Mouse (Mus musculus) cerebellum, adult 8-10 months (tissue): ENCODE data around the gene Kcnma1.

Experiments used
- DNase-seq: peaks from one replicate; pipeline ENCODE4 v3.0.0; 2022

Gene Kcnma1

DNA sequence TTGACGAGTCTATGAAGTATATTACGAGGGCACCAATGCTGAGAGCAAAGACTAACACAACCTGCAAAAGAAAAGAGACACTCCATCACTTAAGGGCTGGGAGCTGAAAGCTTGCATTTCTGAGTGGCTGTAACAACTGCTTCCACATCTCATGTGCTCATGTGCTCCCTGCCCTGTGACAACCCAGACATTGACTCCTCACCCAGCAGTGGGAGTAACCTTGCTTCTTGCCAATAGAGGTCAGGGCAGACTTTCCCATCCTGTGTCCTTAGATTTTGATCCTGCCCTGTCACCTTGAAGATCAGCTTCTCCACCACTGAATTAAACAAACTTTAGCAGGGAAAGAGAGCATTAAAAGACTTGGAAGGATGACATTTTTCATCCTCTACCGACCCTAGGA lies 364.2 kb downstream of the Kcnma1 start:
- no peak for DNase-seq

- DNase-seq, result no peak
Observed at GRCm38 (mm10) chr14:23645361-23646063, 368.8 kb downstream of the Kcnma1 start.

DNA sequence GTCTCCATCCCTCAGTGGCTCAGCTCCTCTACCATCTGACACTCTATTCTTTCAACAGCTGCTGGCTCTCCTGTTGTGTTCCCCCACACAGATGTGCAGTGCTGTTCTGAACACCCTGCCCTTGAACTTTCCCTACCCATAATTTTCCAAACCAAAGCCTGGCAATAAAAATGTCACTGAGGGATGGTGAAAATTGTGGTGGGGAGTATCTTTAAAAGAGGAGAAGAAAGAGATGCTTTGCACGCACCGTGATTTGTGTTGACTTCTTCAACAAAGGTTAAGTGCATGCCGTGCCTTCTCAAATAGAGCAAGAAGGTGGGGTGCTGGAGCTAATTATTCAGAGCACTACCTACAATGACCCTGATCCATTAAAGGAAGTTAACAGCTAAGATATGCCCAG lies 371.1 kb downstream of the Kcnma1 start:
- no peak for DNase-seq

DNA sequence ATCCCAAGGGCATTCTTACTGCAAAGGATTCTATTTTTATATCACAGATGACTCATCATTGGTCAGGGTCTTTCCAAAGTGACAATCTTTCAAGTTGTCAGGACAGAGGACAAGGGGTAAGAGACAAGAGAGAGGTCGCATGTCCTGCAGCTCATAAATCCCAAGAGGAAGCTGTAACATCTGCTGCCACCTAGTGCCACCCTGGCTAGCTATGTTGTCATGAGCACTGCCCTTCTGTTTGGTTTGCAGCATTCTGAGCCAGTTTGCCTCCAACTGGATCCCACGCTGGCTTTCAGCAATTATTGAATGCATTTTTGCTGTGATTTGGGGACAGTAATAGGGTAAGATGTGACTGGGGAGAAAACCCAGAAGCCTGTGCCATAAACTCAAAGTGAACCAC lies 373.6 kb downstream of the Kcnma1 start:
- no peak for DNase-seq

DNA sequence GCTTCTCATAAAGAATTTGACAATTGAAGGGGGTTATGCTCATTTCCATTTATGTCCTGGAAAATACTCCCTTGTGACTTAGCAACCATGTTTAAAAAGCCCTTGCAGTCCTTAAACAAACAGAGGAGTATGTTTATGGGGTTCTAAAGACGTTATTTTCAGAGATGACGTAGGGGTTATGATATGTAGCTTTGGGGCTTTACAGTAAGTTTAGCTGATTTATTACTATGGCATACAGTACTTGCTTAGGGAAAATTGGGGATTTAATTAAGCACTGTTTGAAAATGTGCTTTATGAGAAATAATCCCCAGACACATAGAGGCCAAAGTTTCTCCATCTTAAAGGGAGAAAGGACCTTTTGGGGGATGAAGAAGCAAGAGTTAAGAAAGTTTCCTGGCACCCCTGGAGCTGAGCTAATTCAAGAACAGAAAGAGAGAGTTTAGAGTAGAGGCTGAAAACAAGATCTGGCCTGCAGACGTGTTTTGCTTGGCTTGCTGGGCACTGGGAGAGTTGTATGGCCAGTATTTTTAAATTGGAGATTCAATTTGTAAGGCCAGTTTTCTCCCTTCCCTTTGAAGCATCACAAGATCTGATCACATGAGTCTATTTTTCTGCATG lies 376.1 kb downstream of the Kcnma1 start:
- DNase-seq, result no peak

DNA sequence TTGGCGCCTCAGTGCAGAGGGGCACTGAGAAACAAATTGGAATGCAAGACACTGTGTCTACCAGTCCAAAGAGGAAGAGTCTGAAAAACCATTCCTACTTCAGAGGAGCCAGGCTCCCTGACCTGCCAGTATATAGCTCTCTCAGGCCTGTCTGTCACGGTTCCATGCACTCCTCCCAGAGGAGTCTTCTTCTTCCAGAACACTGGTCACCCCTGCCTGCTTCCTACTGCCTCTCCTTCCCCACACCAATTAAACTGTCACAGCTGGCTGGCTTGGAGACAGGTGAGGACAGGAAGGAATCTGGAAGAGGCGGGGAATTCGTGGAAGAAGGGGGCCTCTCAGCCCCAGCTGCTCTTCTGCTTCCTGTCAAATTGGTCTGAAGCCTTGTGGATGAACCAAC lies 378.4 kb downstream of the Kcnma1 start:
- no peak for DNase-seq

- DNase-seq, result no peak
Observed at GRCm38 (mm10) chr14:23633011-23633595, 381.2 kb downstream of the Kcnma1 start.

DNA sequence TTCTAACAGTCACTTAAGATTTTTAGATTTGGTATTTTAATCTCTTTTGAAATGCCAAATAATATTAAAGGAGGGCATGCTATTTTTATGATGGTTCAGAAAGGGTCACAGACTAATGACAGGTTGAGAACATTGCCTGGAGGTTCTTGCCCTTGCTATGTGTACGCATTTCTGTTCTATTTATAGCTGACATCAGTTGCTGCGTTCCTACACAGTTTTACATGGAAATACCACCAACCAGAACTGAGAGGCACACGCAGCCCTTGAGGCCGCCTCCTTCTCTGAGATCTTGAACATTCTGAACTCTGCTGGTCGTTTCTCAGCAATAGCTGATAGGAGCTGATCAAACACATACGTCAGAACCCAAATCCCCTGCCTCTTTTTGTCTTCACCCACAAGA lies 387.4 kb downstream of the Kcnma1 start:
- no peak for DNase-seq

DNA sequence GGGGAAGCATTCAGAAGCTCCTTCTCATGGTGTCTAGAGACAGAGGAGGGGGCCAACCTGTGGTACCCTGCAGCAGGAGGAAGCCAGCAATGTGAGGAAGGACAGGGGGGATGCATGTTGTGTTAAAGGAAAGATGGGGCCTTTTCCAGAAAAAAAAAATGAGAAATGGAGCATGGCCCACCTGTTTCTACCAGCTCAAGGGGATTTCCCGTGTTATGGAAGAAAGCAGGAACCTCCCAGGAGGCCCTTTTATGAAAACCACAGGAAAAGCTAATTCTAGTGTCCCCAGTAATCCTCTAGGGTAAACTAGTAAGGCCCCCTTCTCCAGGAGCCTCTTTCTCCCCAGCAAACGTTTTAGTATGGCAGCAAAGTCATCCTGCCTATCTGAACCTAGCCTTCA lies 388.2 kb downstream of the Kcnma1 start:
- DNase-seq, result no peak

- DNase-seq, result no peak
Observed at GRCm38 (mm10) chr14:23625436-23625835, 388.9 kb downstream of the Kcnma1 start.

- DNase-seq, result no peak
Observed at GRCm38 (mm10) chr14:23624455-23624854, 389.8 kb downstream of the Kcnma1 start.

DNA sequence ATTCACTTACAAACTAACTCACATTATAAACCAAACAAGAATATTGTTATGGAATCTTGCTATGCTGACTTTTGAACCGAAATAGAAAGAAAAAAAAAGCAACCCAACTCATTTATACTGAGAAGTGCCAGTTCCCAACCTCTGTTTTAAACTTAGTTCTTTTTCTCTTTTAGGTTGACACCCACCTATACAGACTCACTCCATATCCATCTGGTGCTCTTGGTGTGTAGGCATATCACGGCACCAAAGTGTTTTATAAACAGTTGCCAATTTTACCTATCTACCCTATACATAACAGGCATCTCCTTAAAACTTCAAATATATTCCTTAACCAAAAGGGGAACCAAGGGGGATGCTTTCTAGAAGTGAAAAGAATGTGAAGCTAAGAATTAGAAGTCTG lies 393.6 kb downstream of the Kcnma1 start:
- no peak for DNase-seq

- no peak for DNase-seq
Observed at GRCm38 (mm10) chr14:23618973-23619372, 395.3 kb downstream of the Kcnma1 start.

DNA sequence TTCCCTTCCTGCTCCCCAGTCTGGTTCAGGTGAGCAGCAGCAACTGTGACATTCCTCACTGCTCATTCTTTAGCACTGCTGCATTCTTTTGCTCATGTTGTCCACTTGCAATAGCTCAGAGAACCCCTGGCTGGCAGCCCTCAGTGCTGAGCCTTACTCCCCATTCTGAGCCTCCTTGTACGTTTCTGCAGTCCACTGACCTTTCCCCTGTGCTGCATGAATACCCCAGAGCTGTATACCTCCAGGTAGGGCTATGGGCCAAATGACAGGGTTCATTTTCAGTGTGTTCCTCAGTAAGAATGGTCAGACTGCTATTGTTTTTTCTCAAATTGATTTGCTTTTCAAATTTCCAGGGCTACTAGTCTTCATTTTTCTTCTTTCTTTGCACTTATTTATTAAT lies 396.2 kb downstream of the Kcnma1 start:
- DNase-seq, result no peak

- DNase-seq, result no peak
Observed at GRCm38 (mm10) chr14:23610054-23610453, 404.2 kb downstream of the Kcnma1 start.

DNA sequence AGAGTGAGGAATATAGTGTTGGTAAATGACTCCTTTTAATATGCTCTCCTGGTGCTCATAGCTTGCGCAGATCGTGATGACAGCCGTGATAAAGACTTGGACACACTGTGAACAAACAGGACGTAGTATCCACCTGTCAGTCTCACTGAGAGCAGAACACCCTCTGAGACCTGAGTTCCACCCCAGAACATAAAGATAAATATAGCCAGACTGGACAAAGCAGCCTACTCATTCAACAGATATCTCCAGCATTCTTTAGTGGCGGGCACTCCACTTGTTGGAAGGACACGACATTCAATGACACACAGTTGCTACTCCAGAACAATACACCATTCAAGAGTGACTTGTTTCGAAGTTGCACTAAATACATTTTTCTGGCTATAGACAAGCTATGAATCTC lies 408.6 kb downstream of the Kcnma1 start:
- no peak for DNase-seq

GRCm38 (mm10) chr14:23602937-23603336 lies 411.4 kb downstream of the Kcnma1 start:
- DNase-seq, result no peak

DNA sequence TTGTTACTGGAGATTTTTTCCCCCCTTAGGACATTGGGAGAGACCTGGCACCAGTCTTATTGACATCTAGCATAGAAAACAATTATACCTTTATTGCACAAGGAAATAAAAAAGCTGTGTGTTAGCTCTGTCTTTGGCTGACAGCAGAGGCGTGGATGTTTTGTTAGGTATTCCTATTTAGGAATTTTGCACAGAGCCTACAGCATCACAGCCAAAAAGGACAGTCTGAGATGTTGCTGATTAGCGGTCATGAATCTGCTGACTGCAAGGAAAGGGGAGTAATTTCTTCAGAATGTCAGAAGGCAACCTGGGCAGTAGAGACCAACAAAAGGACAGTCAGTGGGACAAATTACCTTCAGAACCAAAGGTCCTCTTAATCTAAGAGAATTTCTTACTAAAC lies 412.2 kb downstream of the Kcnma1 start:
- DNase-seq, result no peak

DNA sequence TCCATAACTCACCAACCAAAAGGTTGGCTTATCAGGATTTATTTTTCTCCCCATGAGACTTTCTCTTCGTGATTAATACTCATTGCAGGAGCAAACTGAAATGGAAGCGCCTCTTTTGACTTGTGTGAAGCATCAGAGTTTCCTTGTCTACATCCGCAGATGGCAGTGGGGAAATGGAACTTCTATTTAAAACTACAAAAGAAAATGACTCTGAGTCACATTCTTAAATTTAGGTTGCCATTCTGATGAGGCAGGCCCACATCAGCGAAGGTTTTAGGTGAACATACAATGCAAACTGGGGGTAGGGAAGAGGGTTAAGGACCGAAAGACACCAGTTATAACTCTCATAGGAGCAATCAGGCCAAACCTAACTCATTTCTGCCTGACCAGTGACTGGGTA lies 419.7 kb downstream of the Kcnma1 start:
- DNase-seq, result no peak

DNA sequence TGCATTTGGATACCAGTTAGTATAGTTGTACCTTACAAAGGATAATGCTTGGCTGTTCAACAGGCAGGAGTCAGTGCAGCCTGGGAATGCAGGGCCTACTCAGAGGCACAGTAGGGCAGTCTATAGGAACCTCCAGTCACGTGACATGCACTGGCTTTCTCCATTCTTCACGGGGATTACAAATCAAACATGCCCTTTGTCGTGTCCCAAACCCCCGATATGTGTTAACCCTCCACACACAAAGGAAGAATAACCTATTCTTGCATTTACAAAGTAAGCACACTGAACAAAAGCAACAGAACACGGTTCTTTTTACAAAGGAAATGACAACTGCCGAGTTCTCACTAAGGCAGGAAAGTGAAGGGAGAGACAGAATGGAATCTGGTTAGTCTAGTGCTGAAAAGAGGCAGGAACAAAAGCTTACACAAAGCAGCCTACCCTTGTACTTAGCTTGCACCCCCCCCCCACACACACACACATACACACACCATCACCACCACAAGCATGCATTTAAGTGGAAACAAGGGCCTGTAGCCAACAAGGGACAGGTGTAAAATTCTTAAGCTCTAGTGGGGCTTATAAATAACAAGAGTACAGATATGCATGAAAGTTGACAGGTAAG lies 421.4 kb downstream of the Kcnma1 start:
- DNase-seq, result no peak

- DNase-seq, result no peak
Observed at GRCm38 (mm10) chr14:23589744-23590481, 424.4 kb downstream of the Kcnma1 start.

DNA sequence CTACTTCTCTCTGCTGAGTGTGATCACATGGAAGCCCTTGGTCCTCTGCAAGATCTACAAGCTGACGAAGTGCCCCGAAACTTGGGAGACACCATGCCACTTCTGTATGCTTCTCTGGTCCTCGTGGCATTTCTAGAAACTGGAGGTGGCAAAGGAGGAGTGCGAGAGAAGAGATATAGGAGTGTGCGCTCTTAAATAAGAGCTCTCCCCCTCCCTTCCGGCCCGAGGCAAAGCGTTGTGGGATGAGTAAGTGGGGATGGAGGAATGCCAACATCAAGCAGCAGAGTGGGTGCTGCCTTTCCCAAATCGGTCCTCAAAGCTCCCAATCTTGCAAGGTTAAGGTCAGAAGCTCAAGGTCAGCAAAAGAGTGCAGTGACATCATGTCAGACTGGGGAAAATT lies 426.8 kb downstream of the Kcnma1 start:
- DNase-seq, result no peak

- DNase-seq, result peak; percentile 33
Observed at GRCm38 (mm10) chr14:23583235-23583634, 431.1 kb downstream of the Kcnma1 start.
